Mouse (Mus musculus) lung, embryonic 15.5 days (tissue): ENCODE measurements around the gene Doc2g. TPM values are rescaled to one million over a fixed set of nuclear protein-coding genes. Genes with fewer than 3 reads are reported as not detected.
A peak's percentile ranks its signal among the peaks of the same experiment; 100 is the strongest.
"Not testable (repeated sequence)": the region's sequence is repeated elsewhere in the genome, so short reads cannot be mapped to it uniquely, and the experiment has no call there.

Source experiments
- ATAC-seq: fragments of 200-750 bp; cut with Nextera tagmentation; 2 replicates; pipeline ENCODE4 v1.8.0; 2017; ENCODE audit warnings: moderate number of reproducible peaks, borderline replicate concordance; ENCODE audit not compliant: low FRiP score, low TSS enrichment; ENCODE audit errors: extremely low read depth
- H3K27ac ChIP-seq: fragments of 300-500 bp; sonication (generic); 2 replicates; pipeline ENCODE4 v1.5.1; 2015; ENCODE audit warnings: moderate library complexity, mild to moderate bottlenecking, inconsistent platforms
- H3K27me3 ChIP-seq: fragments of 300-500 bp; sonication (generic); 2 replicates; pipeline ENCODE4 v1.6.1; 2015; ENCODE audit warnings: inconsistent platforms
- H3K36me3 ChIP-seq: fragments of 300-500 bp; sonication (generic); 2 replicates; pipeline ENCODE4 v1.6.1; 2015; ENCODE audit warnings: inconsistent platforms
- H3K4me1 ChIP-seq: fragments of 300-500 bp; sonication (generic); 2 replicates; pipeline ENCODE4 v1.6.1; 2015; ENCODE audit warnings: inconsistent platforms
- H3K4me2 ChIP-seq: fragments of 300-500 bp; sonication (generic); 2 replicates; pipeline ENCODE4 v1.6.1; 2015; ENCODE audit warnings: inconsistent platforms, mild to moderate bottlenecking, moderate library complexity
- H3K4me3 ChIP-seq: fragments of 300-500 bp; sonication (generic); 2 replicates; pipeline ENCODE4 v1.5.1; 2015; ENCODE audit warnings: mild to moderate bottlenecking, inconsistent platforms
- H3K9ac ChIP-seq: fragments of 300-500 bp; sonication (generic); 2 replicates; pipeline ENCODE4 v1.6.1; 2015; ENCODE audit warnings: inconsistent platforms
- H3K9me3 ChIP-seq: fragments of 300-500 bp; sonication (generic); 2 replicates; pipeline ENCODE4 v1.6.1; 2016; ENCODE audit warnings: inconsistent platforms
- WGBS: fragments of 180-500 bp; shearing (Covaris S2); methylation state at CpG from one replicate; pipeline ENCODE4 v1.1.7; 2015; 5-methylcytosine and 5-hydroxymethylcytosine counted together
- polyA plus RNA-seq: library from polyadenylated mRNA; unstranded; fragments of >200 nt; fragmentation: Nextera tagmentation; extraction: Ambion mirVana; gene quantifications from 2 replicates; pipeline ENCODE4 v1.2.1, GENCODE M21; 2015

The Doc2g gene
- polyA plus RNA-seq, 1 experiment from 2014 or later: 4.9 TPM

DNA sequence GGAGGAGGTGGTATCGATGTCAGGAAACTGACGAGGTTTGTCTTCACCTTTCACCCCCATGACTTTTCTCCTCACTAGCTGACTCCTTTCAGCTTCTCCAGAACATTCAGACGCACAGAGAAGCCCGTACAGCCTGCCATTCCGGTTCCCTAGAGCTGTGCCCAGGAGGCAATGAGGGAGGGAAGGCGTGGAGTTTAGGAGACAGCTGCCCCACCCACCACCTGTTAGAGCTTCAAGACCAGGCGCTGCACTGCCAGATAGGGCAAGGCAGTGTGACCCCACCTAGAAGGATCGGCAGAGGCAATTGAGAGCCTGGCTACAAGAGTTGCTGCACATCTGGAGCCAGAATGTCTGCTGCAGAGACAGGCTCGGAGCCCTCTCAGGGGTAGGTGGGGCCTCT lies 30.9 kb upstream of the Doc2g start, which contains the start of gene Aldh3b2:
Gene Aldh3b2, plus strand, starts transcription at position 100 of the 400 bp plus-strand sequence.
- H3K36me3 ChIP-seq: no peaks in the 10 kb centered on the region
- no peak within 1 kb of the TSS for H3K4me2 ChIP-seq
- 23% methylated on average over 9 of the region's 9 CpGs for WGBS
- no peak within 1 kb of the TSS for H3K4me3 ChIP-seq
- ATAC-seq: no peak
- no peak within 1 kb of the TSS for H3K27ac ChIP-seq
- no peaks in the 10 kb centered on the region for H3K27me3 ChIP-seq
- H3K4me1 ChIP-seq: 0 out of 2 replicates have a peak, but pooled peaks cover 5% of the 10 kb centered on the region
- no peak within 1 kb of the TSS for H3K9ac ChIP-seq
- no peaks in the 10 kb centered on the region for H3K9me3 ChIP-seq

DNA sequence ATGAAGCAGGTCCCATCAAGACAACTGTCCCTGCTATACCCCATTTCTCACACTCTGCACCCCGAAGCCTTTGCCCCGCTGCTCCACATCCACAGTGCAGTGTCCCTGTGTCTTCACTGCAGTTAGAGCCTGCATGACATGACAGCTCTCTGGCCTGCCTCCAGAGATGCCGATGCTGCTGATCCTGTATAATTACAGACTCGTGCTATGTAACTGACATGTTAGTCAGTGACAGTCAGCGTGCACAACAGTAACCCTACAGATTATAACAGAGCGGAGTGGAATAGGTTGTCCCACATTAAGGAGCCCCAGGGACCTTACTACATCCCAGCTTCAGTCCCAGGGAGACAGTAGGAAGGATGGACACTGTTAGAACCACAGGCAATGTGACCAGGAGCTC lies 28.5 kb upstream of the Doc2g start:
- not testable (repeated sequence) for H3K4me1 ChIP-seq, H3K4me3 ChIP-seq, H3K9me3 ChIP-seq, H3K9ac ChIP-seq, ATAC-seq, H3K36me3 ChIP-seq, H3K27ac ChIP-seq, H3K4me2 ChIP-seq, H3K27me3 ChIP-seq
- 67% methylated on average over 6 of the region's 6 CpGs for WGBS

- H3K9me3 ChIP-seq: no peaks in the 10 kb centered on the region
- no peak for ATAC-seq
- H3K27me3 ChIP-seq: no peaks in the 10 kb centered on the region
- H3K4me2 ChIP-seq: no peak overlapping the region
- 41% methylated on average over 2 of the region's 2 CpGs for WGBS
- no peak overlapping the region for H3K27ac ChIP-seq
- no peaks in the 10 kb centered on the region for H3K36me3 ChIP-seq
- no peak overlapping the region for H3K9ac ChIP-seq
- no peak overlapping the region for H3K4me3 ChIP-seq
- H3K4me1 ChIP-seq: 0 out of 2 replicates have a peak, but pooled peaks cover 5% of the 10 kb centered on the region
These were observed 27.2 kb upstream of the Doc2g start for GRCm38 (mm10) chr19:3975866-3976265.

- WGBS: 9% methylated on average over 4 of the region's 4 CpGs
- ATAC-seq: peak; percentile 65
These were observed 22.8 kb upstream of the Doc2g start for GRCm38 (mm10) chr19:3980309-3980708.

DNA sequence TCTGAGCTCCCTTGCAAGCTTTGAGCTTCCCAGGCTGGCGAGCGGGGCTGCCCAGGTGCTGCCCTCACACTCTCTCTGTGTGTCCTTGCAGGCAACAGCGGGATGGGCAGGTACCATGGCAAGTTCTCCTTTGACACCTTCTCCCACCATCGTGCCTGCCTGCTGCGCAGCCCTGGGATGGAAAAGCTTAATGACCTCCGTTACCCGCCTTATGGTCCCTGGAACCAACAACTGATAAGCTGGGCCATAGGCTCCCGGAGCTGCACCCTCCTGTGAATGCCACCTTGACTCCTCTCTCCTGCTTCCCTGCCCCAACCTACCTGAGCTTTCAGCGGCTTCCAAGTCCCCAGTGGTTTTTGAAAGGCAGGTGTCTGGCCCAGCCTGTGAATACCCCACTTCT lies 22.2 kb upstream of the Doc2g start:
- Histone ChIP-seq H3K9me3 (no peaks in the 10 kb centered on the region), H3K9ac (no peak overlapping the region), H3K4me2 (no peak overlapping the region), H3K36me3 (no peaks in the 10 kb centered on the region), H3K27ac (no peak overlapping the region), H3K27me3 (no peaks in the 10 kb centered on the region), H3K4me3 (no peak overlapping the region), H3K4me1 (peaks cover 9% of the 10 kb centered on the region)
- WGBS: 67% methylated on average over 9 of the region's 9 CpGs
- ATAC-seq: no peak

More at GRCm38 (mm10) chr19:3980309-3980708, 22.8 kb upstream of the Doc2g start:
- Histone ChIP-seq H3K4me2 (no peak overlapping the region), H3K4me3 (no peak overlapping the region), H3K27me3 (no peaks in the 10 kb centered on the region), H3K9ac (no peak overlapping the region), H3K27ac (no peak overlapping the region), H3K4me1 (peaks cover 5% of the 10 kb centered on the region; the same call in 1 of the 2 replicates), H3K9me3 (no peaks in the 10 kb centered on the region), H3K36me3 (no peaks in the 10 kb centered on the region)

- WGBS: 42% methylated on average over 9 of the region's 9 CpGs
- Histone ChIP-seq H3K4me2 (no peak overlapping the region), H3K9me3 (no peaks in the 10 kb centered on the region), H3K27me3 (no peaks in the 10 kb centered on the region), H3K9ac (no peak overlapping the region), H3K4me3 (no peak overlapping the region), H3K36me3 (no peaks in the 10 kb centered on the region), H3K4me1 (peaks cover 22% of the 10 kb centered on the region), H3K27ac (no peak overlapping the region)
- ATAC-seq: no peak
These were observed 19.4 kb upstream of the Doc2g start for GRCm38 (mm10) chr19:3983527-3984200.

DNA sequence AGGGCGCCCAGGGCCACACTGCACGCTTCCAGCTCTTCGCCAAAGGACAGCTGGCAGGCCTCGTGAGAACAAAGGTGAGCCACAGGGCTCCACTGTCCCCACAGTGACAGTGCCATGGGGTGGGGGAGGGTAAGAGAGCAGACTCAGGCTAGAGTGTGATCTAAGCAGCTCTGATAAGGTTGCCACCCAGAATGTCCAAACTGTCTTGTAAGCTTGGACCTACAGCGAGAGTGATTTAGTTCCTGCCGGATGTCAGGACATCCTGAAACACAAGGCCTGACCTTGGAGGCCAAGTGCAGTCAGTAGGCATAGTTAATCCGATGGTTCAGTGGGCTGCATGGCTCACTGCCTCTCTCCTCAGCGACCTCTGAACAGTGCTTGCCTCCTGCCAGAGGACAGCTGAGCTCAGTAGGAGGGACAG lies 17.8 kb upstream of the Doc2g start:
- Histone ChIP-seq H3K9me3 (no peaks in the 10 kb centered on the region), H3K4me3 (no peak overlapping the region), H3K4me2 (peak overlapping the region; percentile 23; the same call in 1 of the 2 replicates), H3K4me1 (peaks cover 22% of the 10 kb centered on the region), H3K27me3 (no peaks in the 10 kb centered on the region), H3K36me3 (no peaks in the 10 kb centered on the region), H3K9ac (no peak overlapping the region), H3K27ac (peak overlapping the region; percentile 79)
- ATAC-seq: peak; percentile 43; the same call in 1 of the 2 replicates
- WGBS: 25% methylated on average over 8 of the region's 8 CpGs

DNA sequence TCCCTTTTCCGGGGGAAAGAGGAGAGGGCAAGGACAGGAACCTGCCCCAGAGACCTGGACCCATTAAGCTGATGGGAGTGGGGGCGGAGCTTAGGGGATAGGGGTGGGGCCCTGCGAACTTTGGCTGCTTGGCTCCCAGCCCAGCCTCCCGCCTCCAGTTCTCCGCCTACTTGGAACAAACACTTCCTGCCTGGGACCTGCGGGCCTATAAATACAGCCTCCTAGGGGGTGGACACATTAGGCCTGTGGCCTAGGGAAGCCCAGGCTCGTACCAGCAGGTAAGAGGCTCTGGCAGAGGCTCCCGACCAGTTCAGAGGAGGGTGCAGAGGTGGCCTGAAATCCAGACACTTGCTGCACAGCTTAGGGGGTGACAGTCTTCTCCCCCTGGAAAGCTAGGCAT lies 16.8 kb upstream of the Doc2g start, which contains the start of gene Acy3:
Gene Acy3, plus strand, starts transcription at position 237 of the 400 bp plus-strand sequence.
- Histone ChIP-seq H3K4me3 (no peak within 1 kb of the TSS), H3K9ac (no peak within 1 kb of the TSS), H3K4me1 (peaks cover 22% of the 10 kb centered on the region), H3K27ac (peak within 1 kb of the TSS; percentile 79), H3K27me3 (no peaks in the 10 kb centered on the region), H3K36me3 (no peaks in the 10 kb centered on the region), H3K4me2 (peak within 1 kb of the TSS; percentile 2; the same call in 1 of the 2 replicates), H3K9me3 (no peaks in the 10 kb centered on the region)
- 2% methylated on average over 8 of the region's 8 CpGs for WGBS
- ATAC-seq: peak; percentile 72; the same call in 1 of the 2 replicates

DNA sequence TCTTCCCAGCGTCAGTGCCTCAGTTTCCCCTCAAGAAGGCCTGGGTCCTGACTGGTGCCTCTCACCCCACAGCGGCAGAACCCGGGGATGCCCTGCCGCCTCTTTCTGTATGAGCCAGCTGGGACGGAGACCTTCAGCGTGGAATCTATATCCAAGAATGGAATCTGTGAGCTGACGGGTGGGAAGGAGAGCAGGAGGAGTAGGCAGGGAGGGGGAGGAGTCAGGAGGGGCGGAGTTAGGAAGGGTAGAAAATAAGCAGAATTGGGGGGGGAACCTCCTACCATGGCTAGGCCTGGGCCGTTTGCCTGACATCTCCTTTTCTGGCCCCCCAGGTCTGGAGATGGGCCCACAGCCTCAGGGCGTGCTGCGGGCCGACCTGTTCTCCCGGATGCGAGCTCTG lies 15.0 kb upstream of the Doc2g start:
- peaks cover 22% of the 10 kb centered on the region for H3K4me1 ChIP-seq
- H3K9ac ChIP-seq: no peak overlapping the region
- H3K4me3 ChIP-seq: no peak overlapping the region
- no peaks in the 10 kb centered on the region for H3K27me3 ChIP-seq
- no peak for ATAC-seq
- WGBS: 81% methylated on average over 14 of the region's 14 CpGs
- H3K27ac ChIP-seq: no peak overlapping the region
- no peaks in the 10 kb centered on the region for H3K36me3 ChIP-seq
- no peaks in the 10 kb centered on the region for H3K9me3 ChIP-seq
- H3K4me2 ChIP-seq: no peak overlapping the region

GRCm38 (mm10) chr19:3988750-3989149 lies 14.4 kb upstream of the Doc2g start:
- Histone ChIP-seq H3K4me3 (no peak overlapping the region), H3K27ac (no peak overlapping the region), H3K27me3 (no peaks in the 10 kb centered on the region), H3K36me3 (no peaks in the 10 kb centered on the region), H3K4me2 (no peak overlapping the region), H3K9me3 (no peaks in the 10 kb centered on the region), H3K4me1 (peaks cover 22% of the 10 kb centered on the region), H3K9ac (no peak overlapping the region)
- WGBS: 86% methylated on average over 4 of the region's 4 CpGs
- ATAC-seq: no peak

DNA sequence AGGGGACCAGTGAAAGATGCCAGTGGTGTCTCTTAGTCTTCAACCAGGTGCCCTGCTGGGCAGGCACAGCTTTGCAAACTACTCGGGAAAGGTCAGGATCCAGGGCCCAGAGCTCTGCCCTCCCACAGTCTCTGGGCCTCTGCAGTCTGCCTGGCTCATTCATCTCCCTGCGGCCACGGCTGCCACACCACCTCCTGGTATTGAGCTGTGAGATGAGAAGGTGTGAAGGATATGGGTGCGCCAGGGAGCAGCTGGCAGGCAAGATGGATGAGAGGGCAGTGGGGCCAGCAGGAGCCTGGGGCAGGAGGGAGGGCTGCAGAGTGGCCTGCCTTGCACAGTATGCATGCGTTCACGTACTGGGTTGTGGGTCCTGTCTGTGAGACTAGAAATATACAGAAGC lies 12.3 kb upstream of the Doc2g start:
- Histone ChIP-seq H3K36me3 (no peaks in the 10 kb centered on the region), H3K9me3 (no peaks in the 10 kb centered on the region), H3K27ac (no peak overlapping the region), H3K4me3 (no peak overlapping the region), H3K27me3 (no peaks in the 10 kb centered on the region), H3K4me2 (no peak overlapping the region), H3K9ac (no peak overlapping the region), H3K4me1 (peaks cover 16% of the 10 kb centered on the region)
- ATAC-seq: no peak
- 20% methylated on average over 6 of the region's 6 CpGs for WGBS

GRCm38 (mm10) chr19:3991562-3991961 lies 11.6 kb upstream of the Doc2g start:
- Histone ChIP-seq H3K27me3 (no peaks in the 10 kb centered on the region), H3K4me3 (no peak overlapping the region), H3K4me2 (no peak overlapping the region), H3K36me3 (no peaks in the 10 kb centered on the region), H3K27ac (no peak overlapping the region), H3K4me1 (peaks cover 13% of the 10 kb centered on the region), H3K9me3 (no peaks in the 10 kb centered on the region), H3K9ac (no peak overlapping the region)
- no peak for ATAC-seq
- 96% methylated on average over 3 of the region's 3 CpGs for WGBS
